Mouse (Mus musculus) inflammation-experienced regulatory T-cells, adult 16 weeks (primary cell): Measurements from ENCODE around the gene Il27ra. TPM values are rescaled to one million over a fixed set of nuclear protein-coding genes. Genes with fewer than 3 reads are reported as not detected.

Source experiments
- polyA plus RNA-seq: library from polyadenylated mRNA; unstranded; fragments of 100-300 nt; shearing (Covaris generic); gene quantifications from one replicate; pipeline ENCODE4 v1.2.1, GENCODE M21; 2017

Gene Il27ra
- 435 TPM for polyA plus RNA-seq

DNA sequence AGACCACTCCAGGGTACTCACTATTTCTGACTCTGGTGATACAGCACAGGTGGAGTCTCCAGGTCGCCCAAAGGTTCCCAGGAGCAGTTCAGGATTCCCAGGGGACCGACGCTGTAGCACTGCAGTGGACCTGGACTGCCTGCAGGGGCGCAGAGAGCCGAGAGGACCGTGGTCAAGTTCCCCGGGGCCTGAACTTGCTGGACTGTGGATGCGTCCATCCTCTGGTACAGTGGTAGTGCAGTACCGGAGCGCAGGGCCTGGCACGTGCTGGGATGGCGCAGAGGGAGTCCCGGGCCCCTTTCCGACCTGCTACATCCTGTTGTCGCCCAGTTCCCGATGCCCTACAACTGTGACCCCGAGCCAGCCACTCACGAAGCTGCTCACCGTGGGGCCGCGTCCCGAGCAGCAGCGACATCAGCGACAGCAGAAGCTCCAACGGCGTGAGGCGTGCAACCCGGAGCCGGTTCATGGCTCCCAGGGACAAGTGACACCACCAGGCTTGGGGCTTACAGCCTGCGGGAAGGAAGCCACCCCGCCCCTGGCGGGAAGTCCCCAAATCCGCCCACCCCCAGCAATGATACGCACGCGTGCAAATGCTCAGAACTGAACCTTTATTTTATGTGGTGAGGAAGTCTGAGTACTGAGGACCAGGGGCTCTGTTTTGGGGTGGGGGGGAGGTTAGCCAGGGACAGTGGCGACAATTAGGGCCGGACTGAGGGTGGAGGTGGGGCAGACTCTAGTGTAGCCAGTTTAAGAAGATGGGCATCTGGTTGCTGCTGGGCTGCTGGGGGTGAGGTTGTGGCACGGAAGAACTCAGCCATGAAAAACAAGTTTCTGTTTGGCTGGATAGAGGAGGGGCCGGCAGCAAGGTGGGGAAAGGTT is at the start of gene Il27ra:
TSS of gene Il27ra (minus strand) at position 524 of the 882 bp plus-strand sequence.

DNA sequence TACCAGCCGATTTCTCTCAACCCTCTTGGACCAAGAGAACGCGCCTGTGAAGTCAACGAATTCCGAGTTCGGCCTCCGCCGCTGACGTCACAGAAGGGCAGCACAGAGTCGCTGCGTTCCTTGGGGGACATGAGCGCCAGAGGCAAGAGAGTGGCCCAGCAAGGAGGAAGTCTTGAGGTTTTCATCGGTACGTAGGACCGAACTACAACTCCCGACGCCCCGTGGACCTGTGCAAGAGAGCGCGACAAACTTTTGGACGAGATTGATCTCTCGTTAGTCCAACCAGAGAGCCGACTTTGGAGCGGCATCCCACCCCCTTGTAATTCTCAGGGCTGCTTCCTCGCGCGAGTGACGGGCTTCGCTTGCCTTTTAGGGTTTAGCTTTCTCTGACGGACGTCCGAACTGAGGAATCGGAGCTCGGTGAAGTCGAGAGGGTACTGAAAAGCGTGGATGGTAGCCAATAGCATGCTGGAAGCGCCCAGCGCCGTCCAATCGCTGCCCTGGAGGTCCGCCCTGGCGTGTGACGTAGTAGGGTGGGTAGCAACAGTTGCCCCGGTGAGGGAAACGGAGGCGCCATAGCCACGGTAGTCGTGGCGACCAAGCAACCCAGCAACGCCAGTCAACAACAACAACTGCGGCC is 24.0 kb upstream of the Il27ra start, which contains the start of gene Rfx1:
TSS of gene Rfx1 (plus strand) at position 544 of the 640 bp plus-strand sequence.

DNA sequence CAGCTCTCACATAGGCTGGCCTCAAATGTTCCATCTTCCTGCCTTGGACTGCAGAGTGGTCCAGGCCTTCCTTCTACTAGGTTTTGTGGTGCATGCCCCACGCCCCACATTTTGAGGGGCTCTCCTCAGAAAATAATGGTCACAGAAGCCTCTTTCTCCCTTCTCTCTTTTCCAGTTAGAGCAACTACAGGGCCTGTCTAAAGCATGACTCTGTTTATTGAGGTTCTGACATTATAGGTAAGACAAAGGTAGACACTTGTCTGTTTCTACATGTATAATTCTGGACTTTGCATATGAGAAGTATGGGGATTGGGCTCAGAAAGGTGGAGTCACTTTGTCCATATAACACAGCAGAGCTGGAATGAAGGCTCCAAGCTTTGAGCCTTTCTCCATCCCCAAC is 22.6 kb upstream of the Il27ra start, which contains the start of gene Gm10643:
TSS of gene Gm10643 (minus strand) at position 101 of the 400 bp plus-strand sequence.

DNA sequence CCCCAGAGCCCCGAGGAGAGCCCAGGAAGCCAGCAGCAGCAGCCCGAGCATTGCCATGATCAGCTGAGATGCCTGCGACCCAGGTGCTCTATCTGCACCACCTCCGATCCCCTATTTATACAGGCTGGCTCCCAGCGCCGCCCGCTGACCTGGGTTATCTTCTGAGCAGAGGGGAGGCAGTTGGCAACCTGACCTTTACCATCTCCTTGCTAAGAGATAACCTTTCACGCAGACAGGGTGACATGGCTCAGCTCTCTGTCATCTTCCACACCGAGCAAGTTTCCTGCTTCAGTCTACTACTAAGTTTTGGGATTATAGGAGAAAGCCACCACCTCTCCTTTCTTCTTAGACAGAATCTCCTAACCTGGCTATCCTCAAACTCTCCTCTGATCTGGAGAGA is 2.5 kb upstream of the Il27ra start, which contains the start of gene Rln3:
TSS of gene Rln3 (minus strand) at position 101 of the 400 bp plus-strand sequence.

DNA sequence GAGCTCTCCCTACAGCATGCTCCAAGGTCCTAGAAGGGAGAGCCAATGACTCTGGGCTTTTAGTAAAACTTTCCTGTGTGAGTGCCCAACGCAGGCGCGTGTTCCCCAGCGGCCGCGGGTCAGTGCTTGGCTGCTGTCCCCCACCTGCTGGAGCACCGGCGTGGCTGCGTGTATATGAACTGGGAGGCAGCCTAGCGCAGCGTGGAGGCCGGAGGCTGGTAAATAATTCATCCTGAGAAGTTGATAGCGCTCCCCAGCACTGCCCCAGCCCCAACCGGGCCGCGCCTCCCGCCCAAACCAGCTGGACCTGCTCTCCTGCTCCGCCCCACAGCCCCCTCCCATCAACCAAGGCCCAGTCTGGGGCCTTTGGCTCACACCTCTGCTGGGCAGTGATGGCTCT is 21.3 kb downstream of the Il27ra start, which contains the start of gene Palm3:
TSS of gene Palm3 (plus strand) at position 376 of the 400 bp plus-strand sequence.

DNA sequence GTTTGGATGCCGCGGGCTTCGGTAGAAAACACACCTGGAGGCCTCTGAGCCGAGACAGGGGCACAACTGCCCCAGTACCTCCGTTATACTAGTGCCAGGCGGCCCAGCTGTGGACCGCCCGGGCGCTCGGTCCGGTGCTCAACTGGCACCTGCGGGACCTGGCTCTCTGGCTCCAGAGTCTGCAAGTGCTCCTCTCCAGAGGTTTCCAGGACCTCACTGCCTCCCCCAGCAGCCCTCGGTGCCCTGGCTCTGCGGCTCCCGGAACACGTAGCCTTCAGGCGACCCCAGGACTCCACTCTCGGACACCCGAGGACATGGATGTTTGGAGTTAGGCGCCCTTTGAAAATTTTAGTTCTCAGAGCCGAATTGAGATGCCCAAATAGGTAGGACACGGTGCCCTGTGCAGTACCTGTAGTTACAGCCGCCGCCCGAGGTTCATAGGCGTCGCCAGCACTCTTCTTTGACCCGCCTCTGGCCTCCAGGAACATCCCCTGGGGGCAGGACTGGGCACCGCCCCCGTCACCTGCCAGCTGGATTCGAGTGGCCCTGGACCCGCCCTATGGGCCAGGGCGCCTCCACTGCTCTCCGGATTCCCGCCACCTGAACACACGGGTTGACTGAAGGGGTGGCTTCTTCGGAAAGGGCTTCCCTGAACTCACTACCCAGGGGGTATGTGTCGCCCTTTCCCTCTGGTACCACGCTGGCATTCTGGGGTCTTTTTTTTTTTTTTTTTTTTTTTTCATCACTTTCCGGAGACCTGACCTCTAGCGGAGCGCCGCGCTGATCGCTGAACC is 30.5 kb downstream of the Il27ra start, which contains the start of gene 2210011C24Rik:
TSS of gene 2210011C24Rik (minus strand) at position 467 of the 794 bp plus-strand sequence.

DNA sequence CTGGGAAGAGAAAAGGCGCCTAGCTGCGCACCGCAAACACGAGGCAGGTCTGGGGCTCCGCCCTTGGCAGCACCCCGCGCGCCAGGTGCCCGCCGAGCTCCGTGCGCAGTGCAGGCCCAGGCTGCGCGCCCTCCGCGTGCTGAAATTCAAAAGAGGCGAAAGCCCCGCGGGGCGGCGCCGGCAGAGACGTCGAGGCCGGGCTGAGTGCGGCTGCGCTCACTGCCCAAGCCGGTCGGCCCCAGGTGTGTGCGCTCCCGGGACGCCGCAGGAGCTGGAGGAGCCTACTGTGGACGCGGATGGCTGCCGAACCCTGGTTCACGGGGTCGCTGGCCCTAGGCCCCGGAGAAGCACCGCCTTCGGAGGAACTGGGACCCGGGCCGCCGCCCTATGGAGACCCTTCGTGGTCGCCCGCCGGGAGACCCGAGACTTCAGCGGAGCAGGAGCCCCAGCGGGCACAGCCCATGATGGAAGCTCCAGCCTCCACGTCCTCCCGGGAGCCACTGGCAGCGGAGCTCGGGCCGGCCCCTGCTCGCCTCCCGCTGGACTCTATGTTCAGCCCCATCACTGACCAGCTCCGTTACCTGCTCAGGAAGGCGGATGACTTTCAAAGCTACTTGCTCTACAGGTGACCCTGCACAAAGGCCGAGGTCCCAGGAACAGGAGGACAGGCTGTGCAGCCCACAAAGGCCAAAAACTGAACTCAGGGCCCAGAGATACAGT is 40.9 kb downstream of the Il27ra start, which contains the start of gene 1700067K01Rik:
TSS of gene 1700067K01Rik (plus strand) at position 222 of the 720 bp plus-strand sequence.

DNA sequence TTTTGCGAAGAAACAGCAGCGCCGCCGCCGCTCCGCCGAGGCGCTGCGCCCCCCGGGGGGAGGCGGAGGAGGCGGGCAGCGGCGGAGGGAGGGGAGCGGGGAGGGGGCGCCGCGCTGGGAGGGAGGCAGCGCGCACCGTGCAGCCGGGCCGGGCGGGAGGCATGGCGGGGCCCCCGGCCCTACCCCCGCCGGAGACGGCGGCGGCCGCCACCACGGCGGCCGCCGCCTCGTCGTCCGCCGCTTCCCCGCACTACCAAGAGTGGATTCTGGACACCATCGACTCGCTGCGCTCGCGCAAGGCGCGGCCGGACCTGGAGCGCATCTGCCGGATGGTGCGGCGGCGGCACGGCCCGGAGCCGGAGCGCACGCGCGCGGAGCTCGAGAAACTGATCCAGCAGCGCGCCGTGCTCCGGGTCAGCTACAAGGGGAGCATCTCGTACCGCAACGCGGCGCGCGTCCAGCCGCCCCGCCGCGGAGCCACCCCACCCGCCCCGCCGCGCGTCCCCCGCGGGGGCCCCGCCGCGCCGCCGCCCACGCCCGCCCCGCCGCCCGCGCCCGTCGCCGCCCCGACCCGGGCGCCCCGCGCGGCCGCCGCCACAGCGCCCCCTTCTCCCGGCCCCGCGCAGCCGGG is 44.8 kb downstream of the Il27ra start, which contains the start of gene Samd1:
TSS of gene Samd1 (plus strand) at position 162 of the 631 bp plus-strand sequence.

Other genes with a start within 250 kb of the Il27ra start
- 3.2 TPM for gene Adgrl1, start 142.5 kb downstream of the Il27ra start, polyA plus RNA-seq
- gene Gm10644, start 87.4 kb downstream of the Il27ra start, polyA plus RNA-seq: 0.94 TPM
- gene Asf1b, start 87.1 kb downstream of the Il27ra start, polyA plus RNA-seq: 26.9 TPM
- 2.1 TPM for gene Prkaca, start 69.6 kb downstream of the Il27ra start, polyA plus RNA-seq
- gene Samd1, start 44.9 kb downstream of the Il27ra start, polyA plus RNA-seq: 1.5 TPM
- 1.2 TPM for gene 1700067K01Rik, start 41.1 kb downstream of the Il27ra start, polyA plus RNA-seq
- gene 2210011C24Rik, start 30.4 kb downstream of the Il27ra start, polyA plus RNA-seq: 1.0 TPM
- 4.5 TPM for gene Palm3, start 21.1 kb downstream of the Il27ra start, polyA plus RNA-seq
- gene Rln3, start 2.4 kb upstream of the Il27ra start, polyA plus RNA-seq: 136 TPM
- 0.98 TPM for gene Gm10643, start 22.5 kb upstream of the Il27ra start, polyA plus RNA-seq
- gene Rfx1, start 24.2 kb upstream of the Il27ra start, polyA plus RNA-seq: 45.8 TPM
- gene Dcaf15, start 62.2 kb upstream of the Il27ra start, polyA plus RNA-seq: 28.9 TPM
- 24.7 TPM for gene Podnl1, start 83.4 kb upstream of the Il27ra start, polyA plus RNA-seq
- gene Cc2d1a, start 105.3 kb upstream of the Il27ra start, polyA plus RNA-seq: 63.0 TPM
- gene 4930432K21Rik, start 105.4 kb upstream of the Il27ra start, polyA plus RNA-seq: 2.4 TPM
- gene Nanos3, start 142.6 kb upstream of the Il27ra start, polyA plus RNA-seq: not detected
- 7.1 TPM for gene Zswim4, start 194.5 kb upstream of the Il27ra start, polyA plus RNA-seq
- 255 TPM for gene D8Ertd738e, start 207.1 kb upstream of the Il27ra start, polyA plus RNA-seq
- gene Mri1, start 214.7 kb upstream of the Il27ra start, polyA plus RNA-seq: 30.3 TPM
- 43.7 TPM for gene Ccdc130, start 227.8 kb upstream of the Il27ra start, polyA plus RNA-seq